Mouse (Mus musculus) lung, postnatal 0 days (tissue): ENCODE results near the gene Trim46. TPM values are rescaled to one million over a fixed set of nuclear protein-coding genes. Genes with fewer than 3 reads are reported as not detected.

Experiments
- ATAC-seq: fragments of 200-750 bp; cut with Nextera tagmentation; 2 replicates; pipeline ENCODE4 v1.8.0; 2017; ENCODE audit warnings: moderate library complexity
- DNase-seq: peaks from one replicate; pipeline ENCODE4 v3.0.0-alpha.2; 2016; ENCODE audit warnings: low spot score
- H3K27ac ChIP-seq: fragments of 300-500 bp; sonication (generic); 2 replicates; pipeline ENCODE4 v1.5.1; 2014; ENCODE audit warnings: antibody characterized with exemption, mild to moderate bottlenecking, low read length, mixed read lengths
- H3K27me3 ChIP-seq: fragments of 300-500 bp; sonication (generic); replicated peaks from 2 replicates; pipeline ENCODE4 v1.6.1; 2014; ENCODE audit warnings: low read length, mixed read lengths; ENCODE audit not compliant: insufficient read depth
- H3K36me3 ChIP-seq: fragments of 300-500 bp; sonication (generic); 2 replicates; pipeline ENCODE4 v1.6.1; 2014; ENCODE audit warnings: low read length, mixed read lengths; ENCODE audit not compliant: insufficient read depth
- H3K4me1 ChIP-seq: fragments of 300-500 bp; sonication (generic); 2 replicates; pipeline ENCODE4 v1.6.1; 2014; ENCODE audit warnings: antibody characterized with exemption, low read depth, low read length, mixed read lengths; ENCODE audit not compliant: insufficient read depth
- H3K4me2 ChIP-seq: fragments of 300-500 bp; sonication (generic); replicated peaks from 2 replicates; pipeline ENCODE4 v1.6.1; 2014; ENCODE audit warnings: low read depth, mild to moderate bottlenecking, low read length, moderate library complexity, mixed read lengths
- H3K4me3 ChIP-seq: fragments of 300-500 bp; sonication (generic); 2 replicates; pipeline ENCODE4 v1.5.1; 2014; ENCODE audit warnings: low read depth, low read length
- H3K9ac ChIP-seq: fragments of 300-500 bp; sonication (generic); replicated peaks from 2 replicates; pipeline ENCODE4 v1.6.1; 2014; ENCODE audit warnings: low read depth, mild to moderate bottlenecking
- H3K9me3 ChIP-seq: fragments of 300-500 bp; sonication (generic); 2 replicates; pipeline ENCODE4 v1.6.1; 2016; ENCODE audit warnings: low read length, mixed read lengths
- CTCF ChIP-seq: IDR thresholded peaks from 2 replicates; pipeline ENCODE4 v1.5.1; 2016; ENCODE audit warnings: antibody characterized with exemption, mild to moderate bottlenecking
- EP300 ChIP-seq: IDR thresholded peaks from 2 replicates; pipeline ENCODE4 v1.6.1; 2016; ENCODE audit warnings: antibody characterized with exemption, mild to moderate bottlenecking, control low read depth
- WGBS: fragments of 180-500 bp; shearing (Covaris S2); extraction: QIAGEN DNeasy Blood & Tissue Kit; methylation state at CpG from one replicate; pipeline ENCODE4 v1.1.7; 2014; 5-methylcytosine and 5-hydroxymethylcytosine counted together
- polyA plus RNA-seq: library from polyadenylated mRNA; unstranded; fragments of >200 nt; fragmentation: Nextera tagmentation; extraction: Ambion mirVana; gene quantifications from 2 replicates; pipeline ENCODE4 v1.2.1, GENCODE M21; 2015

The Trim46 gene
- polyA plus RNA-seq, 1 experiment from 2014 or later = 1.8 TPM

DNA sequence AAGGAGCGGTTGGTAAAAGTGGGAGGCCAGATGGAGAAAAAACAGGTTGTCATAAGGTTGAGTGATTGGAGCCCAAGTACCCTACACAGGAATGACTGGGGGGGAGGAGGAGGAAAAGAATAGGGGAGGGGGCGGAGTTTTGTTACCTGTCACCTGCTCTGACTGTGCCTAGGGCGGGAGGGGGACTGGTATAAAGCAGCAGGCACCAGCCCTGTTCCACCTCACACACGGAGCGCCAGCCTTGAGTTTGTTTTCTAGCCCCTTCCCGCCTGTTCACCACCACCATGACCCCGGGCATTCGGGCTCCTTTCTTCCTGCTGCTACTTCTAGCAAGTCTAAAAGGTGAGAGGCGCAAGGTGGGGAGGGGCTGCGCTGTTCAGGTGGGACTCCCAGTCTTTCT, 17.3 kb downstream of the Trim46 start, which contains the start of gene Muc1:
Gene Muc1 (plus strand): TSS at position 222 of the 400 bp plus-strand sequence.
- peak within 1 kb of the TSS; percentile 36 for H3K4me3 ChIP-seq
- H3K9me3 ChIP-seq = no peaks in the 10 kb centered on the region
- DNase-seq (peak; percentile 86), ATAC-seq (peak; percentile 54)
- H3K4me2 ChIP-seq = peak within 1 kb of the TSS; percentile 69
- 16% methylated on average over 10 of the region's 10 CpGs for WGBS
- H3K4me1 ChIP-seq = peaks cover 18% of the 10 kb centered on the region
- no peak for TF ChIP-seq CTCF
- no peak for TF ChIP-seq EP300
- no peaks in the 10 kb centered on the region for H3K27me3 ChIP-seq
- H3K9ac ChIP-seq = peak within 1 kb of the TSS; percentile 20; the same call in 1 of the 2 replicates
- peak within 1 kb of the TSS; percentile 85 for H3K27ac ChIP-seq
- H3K36me3 ChIP-seq = no peaks in the 10 kb centered on the region

DNA sequence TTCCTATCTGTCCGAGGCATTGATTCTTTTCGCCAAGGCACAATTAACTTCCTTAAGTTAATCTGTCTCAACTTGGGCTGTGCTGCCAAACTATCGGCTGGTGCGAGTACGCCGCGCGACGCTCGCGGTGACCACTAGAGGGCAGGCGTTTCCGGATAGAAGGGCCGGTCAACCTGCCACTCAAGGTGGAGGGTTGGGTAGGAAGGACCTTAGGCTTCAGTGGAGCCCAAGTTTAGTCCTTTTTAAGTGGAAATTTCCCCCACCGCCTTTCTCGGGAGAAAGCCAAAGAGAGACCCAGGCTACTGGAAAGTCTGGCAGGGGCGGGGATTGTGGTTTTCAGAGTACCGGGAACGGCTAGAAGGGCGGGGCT, 17.9 kb downstream of the Trim46 start:
- 0% methylated on average over 20 of the region's 20 CpGs for WGBS
- Histone ChIP-seq H3K9ac (0 out of 2 replicates have a peak overlapping the region, but pooled peaks have one; percentile 19), H3K4me3 (peak overlapping the region; percentile 36), H3K4me1 (peaks cover 15% of the 10 kb centered on the region), H3K27ac (peak overlapping the region; percentile 85), H3K27me3 (no peaks in the 10 kb centered on the region), H3K36me3 (no peaks in the 10 kb centered on the region), H3K9me3 (no peaks in the 10 kb centered on the region), H3K4me2 (peak overlapping the region; percentile 69)
- no peak; the same call in none of the 2 replicates for TF ChIP-seq EP300
- peak; percentile 96 for TF ChIP-seq CTCF
- DNase-seq (peak; percentile 96), ATAC-seq (peak; percentile 62)

DNA sequence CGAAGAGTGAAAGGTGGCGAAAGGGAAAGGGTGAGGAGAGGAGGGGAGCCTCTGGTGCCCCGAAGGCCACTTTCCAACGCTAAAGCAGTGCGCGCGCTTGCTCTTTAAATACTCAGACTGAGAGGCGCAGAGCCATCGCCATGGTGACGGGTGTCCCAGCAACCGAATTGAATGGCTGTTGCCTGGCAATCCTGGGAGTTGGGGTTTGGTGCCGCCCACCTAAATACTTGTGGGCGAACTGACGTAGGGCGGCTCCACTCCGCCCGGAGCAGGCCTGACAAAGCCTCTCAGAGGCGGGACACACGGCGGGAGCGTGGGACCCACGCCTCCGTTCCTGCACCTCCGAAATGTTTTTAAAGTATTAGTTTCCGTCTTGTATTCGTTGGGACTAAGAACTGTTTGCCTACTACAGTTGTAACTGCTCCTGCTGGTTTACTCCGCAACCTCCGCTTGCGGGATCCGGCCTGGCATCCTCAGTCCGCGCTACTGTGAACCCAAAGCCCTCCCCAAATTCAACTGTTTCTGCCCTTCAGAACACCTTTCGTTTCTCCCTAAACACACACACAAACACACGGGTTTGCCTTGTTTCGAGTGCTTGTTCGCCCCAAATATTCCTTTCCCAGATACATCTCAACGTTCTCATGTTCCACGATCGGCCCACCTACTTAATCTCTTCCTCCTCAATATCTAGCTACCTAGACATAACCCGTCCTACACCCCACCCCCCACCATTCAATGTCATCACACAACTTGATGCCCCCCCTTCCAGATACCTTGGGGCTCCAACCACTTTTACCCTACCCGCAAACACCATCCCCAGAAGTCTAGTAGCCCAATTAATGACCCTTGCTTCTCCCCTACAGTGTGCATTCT, 18.6 kb downstream of the Trim46 start:
- WGBS = 5% methylated on average over 41 of the region's 41 CpGs
- peak overlapping the region; percentile 69 for H3K4me2 ChIP-seq
- H3K27me3 ChIP-seq = no peaks in the 10 kb centered on the region
- H3K36me3 ChIP-seq = no peaks in the 10 kb centered on the region
- TF ChIP-seq CTCF (no peak), EP300 (no peak)
- no peaks in the 10 kb centered on the region for H3K9me3 ChIP-seq
- DNase-seq (peak; percentile 96), ATAC-seq (peak; percentile 78)
- H3K4me1 ChIP-seq = peaks cover 11% of the 10 kb centered on the region
- H3K27ac ChIP-seq = peak overlapping the region; percentile 85
- peak overlapping the region; percentile 36 for H3K4me3 ChIP-seq
- H3K9ac ChIP-seq = no peak overlapping the region; the same call in 1 of the 2 replicates

DNA sequence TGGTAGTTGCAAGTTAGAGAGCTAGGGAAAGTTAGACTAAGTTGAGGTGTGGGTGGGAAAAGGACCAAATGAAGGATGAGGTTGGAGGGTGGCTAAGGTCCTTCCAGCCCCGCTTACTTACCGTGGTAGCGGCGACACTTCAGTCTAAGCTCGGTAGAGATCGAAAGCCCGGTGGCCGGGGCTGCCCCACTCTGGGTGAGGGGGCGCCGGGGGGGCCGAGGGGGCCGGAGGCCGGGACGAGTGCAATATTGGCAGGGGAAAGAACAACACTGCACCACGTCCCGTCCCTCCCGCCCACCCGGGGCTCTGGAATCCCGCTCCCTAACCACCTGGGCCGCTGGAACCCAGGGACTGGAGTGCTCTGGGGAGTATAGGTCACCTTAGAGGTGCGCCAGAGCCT, 19.2 kb downstream of the Trim46 start, which contains the start of gene Mtx1:
Gene Mtx1 (minus strand): TSS at position 189 of the 400 bp plus-strand sequence.
- peak within 1 kb of the TSS; percentile 85 for H3K27ac ChIP-seq
- peak within 1 kb of the TSS; percentile 36 for H3K4me3 ChIP-seq
- ATAC-seq (no peak), DNase-seq (no peak)
- TF ChIP-seq EP300 = no peak
- TF ChIP-seq CTCF = no peak
- H3K36me3 ChIP-seq = no peaks in the 10 kb centered on the region
- H3K27me3 ChIP-seq = no peaks in the 10 kb centered on the region
- 6% methylated on average over 13 of the region's 21 CpGs for WGBS
- H3K9ac ChIP-seq = no peak within 1 kb of the TSS; the same call in 1 of the 2 replicates
- peaks cover 11% of the 10 kb centered on the region for H3K4me1 ChIP-seq
- H3K4me2 ChIP-seq = peak within 1 kb of the TSS; percentile 69
- H3K9me3 ChIP-seq = no peaks in the 10 kb centered on the region

DNA sequence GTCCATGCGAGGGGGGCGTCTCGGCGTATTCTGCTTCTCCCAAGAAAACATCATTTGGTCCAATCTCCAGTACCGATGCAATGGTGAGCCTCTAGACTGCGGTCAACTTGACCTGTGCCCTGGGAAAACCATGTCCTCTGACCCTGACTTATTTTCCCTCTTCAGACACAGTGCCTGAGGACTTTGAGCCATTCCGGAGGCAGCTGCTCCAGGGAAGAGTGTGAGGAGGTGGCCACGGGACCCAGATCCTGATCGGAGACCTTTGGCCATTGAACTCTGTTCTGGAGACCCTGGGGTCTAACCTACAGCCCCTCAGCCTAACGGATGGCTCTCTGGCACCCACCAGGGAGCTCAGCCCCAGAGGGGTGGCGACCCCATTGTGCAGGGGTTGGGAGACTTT, 19.7 kb downstream of the Trim46 start:
- no peak for DNase-seq
- no peak for ATAC-seq
- 28% methylated on average over 11 of the region's 11 CpGs for WGBS
- H3K4me2 ChIP-seq = peak overlapping the region; percentile 69
- H3K27me3 ChIP-seq = no peaks in the 10 kb centered on the region
- peaks cover 11% of the 10 kb centered on the region for H3K4me1 ChIP-seq
- H3K4me3 ChIP-seq = 0 out of 2 replicates have a peak overlapping the region, but pooled peaks have one; percentile 36
- no peak overlapping the region for H3K27ac ChIP-seq
- H3K9ac ChIP-seq = no peak overlapping the region
- H3K9me3 ChIP-seq = no peaks in the 10 kb centered on the region
- no peaks in the 10 kb centered on the region for H3K36me3 ChIP-seq
- TF ChIP-seq CTCF (no peak), EP300 (no peak)

DNA sequence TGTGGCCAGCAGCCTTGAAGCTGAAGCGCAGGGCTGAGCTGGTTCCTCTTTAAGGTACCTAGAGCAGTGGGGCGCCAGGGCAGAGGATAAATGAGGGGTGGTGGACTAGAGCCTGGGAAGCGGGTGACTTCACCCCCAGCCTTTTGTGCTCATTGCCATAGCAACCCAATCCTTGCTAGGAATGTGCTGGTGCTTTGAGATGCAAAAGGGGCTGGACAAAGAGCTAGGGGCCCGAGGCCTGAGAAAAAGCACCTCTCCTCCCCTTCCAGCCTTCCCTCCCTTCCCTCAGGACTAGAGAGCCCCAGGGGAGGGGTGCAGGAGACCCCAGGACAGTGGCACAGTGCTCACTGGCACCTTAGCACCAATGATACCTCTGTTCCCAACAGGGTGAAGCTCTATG, 20.2 kb downstream of the Trim46 start:
- DNase-seq (peak; percentile 56), ATAC-seq (no peak)
- no peak for TF ChIP-seq CTCF
- TF ChIP-seq EP300 = no peak
- 50% methylated on average over 4 of the region's 4 CpGs for WGBS
- no peak overlapping the region for H3K9ac ChIP-seq
- H3K36me3 ChIP-seq = no peaks in the 10 kb centered on the region
- H3K9me3 ChIP-seq = no peaks in the 10 kb centered on the region
- peak overlapping the region; percentile 69 for H3K4me2 ChIP-seq
- H3K4me1 ChIP-seq = peaks cover 11% of the 10 kb centered on the region
- no peak overlapping the region for H3K4me3 ChIP-seq
- no peaks in the 10 kb centered on the region for H3K27me3 ChIP-seq
- no peak overlapping the region for H3K27ac ChIP-seq
